ENCODE assay signal across 9 mouse cellular contexts in genomic region chr6:127560872-127561230, GRCm38 (mm10). TPM values are rescaled to one million over a fixed set of nuclear protein-coding genes. Genes with fewer than 3 reads are reported as not detected.
DNase-seq lines count a peak whose midpoint lies in the region; ATAC-seq and TF ChIP-seq lines count a peak whose summit lies in the region.
"Had no signal": no experiment of that assay in that cellular context is flagged by ENCODE, and none has a peak within 500 bp of the region (broad histone marks: within the 10 kb centered on the region; RNA-seq: fewer than 3 reads in every experiment).

No protein-coding gene starts in this region.

- no peak for TF ChIP-seq POLR2A in cortical plate, adult 2 months (IDR thresholded peaks at IDR 0.05; ENCODE audit: extremely low read depth, insufficient read depth, low read length)

- H3K4me3 ChIP-seq in kidney, embryonic 14.5 days (ENCODE audit: low read length) = peak overlapping the region; percentile 51
- peak overlapping the region; percentile 45; the same call in 1 of the 2 replicates for H3K4me3 ChIP-seq in cortical plate, adult 2 months (ENCODE audit: insufficient read depth, low read length)
- peak overlapping the region; percentile 45 for H3K4me3 ChIP-seq in hindbrain, embryonic 15.5 days
- H3K4me3 ChIP-seq in midbrain, embryonic 14.5 days (replicated peaks; ENCODE audit: low read depth, low read length) = peak overlapping the region; percentile 35

- no peaks in the 10 kb centered on the region for H3K9me3 ChIP-seq in kidney, embryonic 14.5 days (ENCODE audit: control insufficient read depth, low read length)
- no peaks in the 10 kb centered on the region for H3K9me3 ChIP-seq in hindbrain, embryonic 15.5 days
- no peaks in the 10 kb centered on the region for H3K9me3 ChIP-seq in midbrain, embryonic 14.5 days (ENCODE audit: control insufficient read depth, low read length)

- H3K27me3 ChIP-seq in kidney, embryonic 14.5 days (ENCODE audit: control insufficient read depth, insufficient read depth, low read length) = no peaks in the 10 kb centered on the region
- H3K27me3 ChIP-seq in hindbrain, embryonic 15.5 days = no peaks in the 10 kb centered on the region
- H3K27me3 ChIP-seq in midbrain, embryonic 14.5 days (ENCODE audit: control insufficient read depth, insufficient read depth, low read length) = no peaks in the 10 kb centered on the region

- no peaks in the 10 kb centered on the region for H3K4me1 ChIP-seq in kidney, embryonic 14.5 days (ENCODE audit: control insufficient read depth, insufficient read depth, low read length)
- H3K4me1 ChIP-seq in cortical plate, adult 2 months (ENCODE audit: control insufficient read depth, insufficient read depth, low read length) = no peaks in the 10 kb centered on the region
- peaks cover 9% of the 10 kb centered on the region for H3K4me1 ChIP-seq in hindbrain, embryonic 15.5 days (replicated peaks)
- peaks cover 6% of the 10 kb centered on the region for H3K4me1 ChIP-seq in midbrain, embryonic 14.5 days (ENCODE audit: control insufficient read depth, insufficient read depth, low read length)

- H3K36me3 ChIP-seq in kidney, embryonic 14.5 days (ENCODE audit: control insufficient read depth, insufficient read depth, low read length) = no peaks in the 10 kb centered on the region
- no peaks in the 10 kb centered on the region for H3K36me3 ChIP-seq in hindbrain, embryonic 15.5 days
- no peaks in the 10 kb centered on the region for H3K36me3 ChIP-seq in midbrain, embryonic 14.5 days (ENCODE audit: control insufficient read depth, insufficient read depth, low read length)
- H3K36me3 ChIP-seq: G1E had no signal

- peak overlapping the region; percentile 69; the same call in 1 of the 2 replicates for H3K27ac ChIP-seq in kidney, embryonic 14.5 days (ENCODE audit: low read depth, low read length)
- no peak overlapping the region for H3K27ac ChIP-seq in cortical plate, adult 2 months (ENCODE audit: insufficient read depth, low read length)
- no peak overlapping the region for H3K27ac ChIP-seq in hindbrain, embryonic 15.5 days (replicated peaks)
- no peak overlapping the region for H3K27ac ChIP-seq in midbrain, embryonic 14.5 days (replicated peaks; ENCODE audit: low read depth, low read length)

- 7% methylated on average over 7 of the region's 7 CpGs for WGBS in kidney, embryonic 14.5 days
- 12% methylated on average over 7 of the region's 7 CpGs for WGBS in hindbrain, embryonic 15.5 days
- 10% methylated on average over 7 of the region's 7 CpGs for WGBS in midbrain, embryonic 14.5 days

- peak overlapping the region; percentile 43; the same call in 1 of the 2 replicates for H3K9ac ChIP-seq in kidney, embryonic 14.5 days (ENCODE audit: low read depth, low read length)
- peak overlapping the region; percentile 47; the same call in 1 of the 2 replicates for H3K9ac ChIP-seq in hindbrain, embryonic 15.5 days
- H3K9ac ChIP-seq in midbrain, embryonic 14.5 days (replicated peaks; ENCODE audit: low read length) = peak overlapping the region; percentile 49

- no peak for DNase-seq in kidney, postnatal 4 days
- no peak for DNase-seq in midbrain, embryonic 14.5 days
- DNase-seq in cerebellum, postnatal 25 days = no peak
- DNase-seq in T-cell, adult 2 months (ENCODE audit: low spot score) = no peak

- no peak for TF ChIP-seq CTCF in cortical plate, adult 2 months (IDR thresholded peaks at IDR 0.05; ENCODE audit: extremely low read depth, insufficient read depth, low read length)

- H3K4me2 ChIP-seq in kidney, embryonic 14.5 days (replicated peaks; ENCODE audit: low read depth, low read length) = peak overlapping the region; percentile 73
- peak overlapping the region; percentile 90 for H3K4me2 ChIP-seq in hindbrain, embryonic 15.5 days
- H3K4me2 ChIP-seq in midbrain, embryonic 14.5 days (ENCODE audit: low read length) = peak overlapping the region; percentile 79

- no peak for ATAC-seq in kidney, embryonic 14.5 days (ENCODE audit: low FRiP score, low TSS enrichment)
- ATAC-seq in hindbrain, embryonic 15.5 days (ENCODE audit: low FRiP score, low read depth) = no peak
- ATAC-seq in midbrain, embryonic 14.5 days (ENCODE audit: low FRiP score, low TSS enrichment) = no peak
- ATAC-seq in monocyte, adult 5-6 weeks (replicated peaks; ENCODE audit: insufficient number of reproducible peaks, low FRiP score, low TSS enrichment, poor library complexity, severe bottlenecking) = no peak

RNA-seq across cellular contexts. Expression of gene Cracr2a, which starts 0.3 kb away (rescaled TPM):
- 1.1 and 1.5 TPM in 2 replicates for polyA plus RNA-seq in kidney, embryonic 14.5 days (2014; fragmentation: Nextera tagmentation; extraction: Ambion mirVana)
- polyA plus RNA-seq in cortical plate, adult 2 months (2012; rRNA removed) = 1.2 and 1.4 TPM in 2 replicates
- 0.81 and 0.82 TPM in 2 replicates for polyA plus RNA-seq in hindbrain, embryonic 15.5 days (2015; fragmentation: Nextera tagmentation; extraction: Ambion mirVana)
- 0.22 and 0.41 TPM in 2 replicates for polyA plus RNA-seq in midbrain, embryonic 14.5 days (2014; fragmentation: Nextera tagmentation; extraction: Ambion mirVana)
- 12.1 to 38.8 TPM (median 14.6 TPM) in 3 replicates for total RNA-seq in monocyte, adult 5-6 weeks (2017)
- polyA plus RNA-seq: G1E had no signal
